Mouse (Mus musculus) embryonic facial prominence, embryonic 14.5 days (tissue): ENCODE measurements around the gene Arhgap19. TPM values are rescaled to one million over a fixed set of nuclear protein-coding genes. Genes with fewer than 3 reads are reported as not detected.

Experiments used
- ATAC-seq: fragments of 200-750 bp; cut with Nextera tagmentation; 2 replicates; pipeline ENCODE4 v1.8.0; 2017; ENCODE audit warnings: low read depth, moderate number of reproducible peaks, moderate TSS enrichment
- DNase-seq: peaks from one replicate; pipeline ENCODE4 v3.0.0-alpha.2; 2015; ENCODE audit warnings: low spot score
- H3K27ac ChIP-seq: fragments of 300-500 bp; sonication (generic); replicated peaks from 2 replicates; pipeline ENCODE4 v1.5.1; 2014; ENCODE audit warnings: low read depth, mild to moderate bottlenecking, low read length, moderate library complexity
- H3K27me3 ChIP-seq: fragments of 300-500 bp; sonication (generic); replicated peaks from 2 replicates; pipeline ENCODE4 v1.6.1; 2014; ENCODE audit warnings: low read length; ENCODE audit not compliant: control insufficient read depth, insufficient read depth
- H3K36me3 ChIP-seq: fragments of 300-500 bp; sonication (generic); 2 replicates; pipeline ENCODE4 v1.6.1; 2014; ENCODE audit warnings: low read length, mixed read lengths; ENCODE audit not compliant: control insufficient read depth, insufficient read depth
- H3K4me1 ChIP-seq: fragments of 300-500 bp; sonication (generic); 2 replicates; pipeline ENCODE4 v1.6.1; 2014; ENCODE audit warnings: antibody characterized with exemption, low read length; ENCODE audit not compliant: control insufficient read depth, insufficient read depth
- H3K4me2 ChIP-seq: fragments of 300-500 bp; sonication (generic); 2 replicates; pipeline ENCODE4 v1.6.1; 2014; ENCODE audit warnings: low read depth, mild to moderate bottlenecking, low read length, moderate library complexity, mixed read lengths
- H3K4me3 ChIP-seq: fragments of 300-500 bp; sonication (generic); 2 replicates; pipeline ENCODE4 v1.5.1; 2014; ENCODE audit warnings: low read depth, mild to moderate bottlenecking, low read length
- H3K9ac ChIP-seq: fragments of 300-500 bp; sonication (generic); 2 replicates; pipeline ENCODE4 v1.6.1; 2014; ENCODE audit warnings: low read depth, mild to moderate bottlenecking, low read length, moderate library complexity, mixed read lengths
- H3K9me3 ChIP-seq: fragments of 300-500 bp; sonication (generic); 2 replicates; pipeline ENCODE4 v1.6.1; 2016; ENCODE audit warnings: low read length; ENCODE audit not compliant: control insufficient read depth
- WGBS: fragments of 180-500 bp; shearing (Covaris S2); extraction: QIAGEN DNeasy Blood & Tissue Kit; methylation state at CpG from one replicate; pipeline ENCODE4 v1.1.7; 2014; 5-methylcytosine and 5-hydroxymethylcytosine counted together
- polyA plus RNA-seq: library from polyadenylated mRNA; unstranded; fragments of >200 nt; fragmentation: Nextera tagmentation; extraction: Ambion mirVana; gene quantifications from 2 replicates; pipeline ENCODE4 v1.2.1, GENCODE M21; 2014

Gene Arhgap19
- polyA plus RNA-seq, 1 experiment from 2014 or later: 17.5 TPM

DNA sequence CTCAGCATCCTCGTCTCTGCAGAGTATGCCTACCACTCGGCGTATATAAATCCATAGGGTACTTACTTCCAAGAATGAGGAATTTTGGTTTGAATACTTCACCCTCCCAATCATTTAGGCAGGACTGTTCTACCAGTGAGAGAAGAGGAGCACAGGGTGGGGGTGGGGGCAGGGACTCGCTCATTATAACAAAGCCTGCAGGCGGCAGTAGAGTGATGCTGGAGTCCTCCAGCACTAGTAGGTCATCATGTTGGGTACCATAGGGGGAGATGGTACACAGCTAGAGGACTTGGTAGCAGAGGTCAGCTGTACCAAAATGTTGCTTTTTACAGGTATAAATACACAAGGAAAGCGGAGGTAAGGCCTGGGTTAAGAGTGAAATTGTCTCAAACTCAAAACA lies 42.5 kb upstream of the Arhgap19 start:
- ATAC-seq: no peak
- 86% methylated on average over 6 of the region's 6 CpGs for WGBS
- H3K4me2 ChIP-seq: no peak overlapping the region

GRCm38 (mm10) chr19:41842706-41843105 lies 40.9 kb upstream of the Arhgap19 start:
- no peaks in the 10 kb centered on the region for H3K36me3 ChIP-seq
- DNase-seq: no peak
- H3K4me1 ChIP-seq: peaks cover 12% of the 10 kb centered on the region
- 80% methylated on average over 4 of the region's 4 CpGs for WGBS
- no peak overlapping the region for H3K4me3 ChIP-seq
- no peak for ATAC-seq
- no peak overlapping the region for H3K4me2 ChIP-seq
- no peak overlapping the region for H3K9ac ChIP-seq
- no peaks in the 10 kb centered on the region for H3K9me3 ChIP-seq
- H3K27ac ChIP-seq: no peak overlapping the region
- H3K27me3 ChIP-seq: 0 out of 2 replicates have a peak, but pooled peaks cover 4% of the 10 kb centered on the region

More for the DNA sequence above, 42.5 kb upstream of the Arhgap19 start:
- Histone ChIP-seq H3K9ac (no peak overlapping the region), H3K4me1 (peaks cover 12% of the 10 kb centered on the region), H3K36me3 (no peaks in the 10 kb centered on the region), H3K9me3 (no peaks in the 10 kb centered on the region), H3K27ac (no peak overlapping the region), H3K27me3 (0 out of 2 replicates have a peak, but pooled peaks cover 4% of the 10 kb centered on the region), H3K4me3 (no peak overlapping the region)
- DNase-seq: no peak

DNA sequence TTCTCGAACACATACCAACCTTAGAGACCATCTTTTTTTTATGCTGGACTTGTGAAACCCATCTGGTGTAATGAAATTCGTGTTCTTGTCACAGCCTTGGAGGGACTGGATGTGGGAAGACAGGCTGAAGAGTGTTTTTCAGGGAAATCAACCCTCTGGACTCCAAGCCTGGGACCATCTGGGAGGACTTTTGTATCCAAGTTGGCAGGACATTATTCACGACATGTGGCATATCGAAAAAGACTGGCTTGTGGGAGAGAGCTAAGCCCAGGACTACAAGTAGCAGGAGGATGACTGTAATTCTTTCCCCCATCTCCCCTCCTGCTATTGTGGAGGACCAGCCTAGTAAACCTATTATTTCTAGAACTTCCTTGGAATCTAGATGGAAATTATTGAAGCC lies 40.3 kb upstream of the Arhgap19 start:
- DNase-seq (no peak), ATAC-seq (no peak)
- Histone ChIP-seq H3K4me1 (peaks cover 12% of the 10 kb centered on the region), H3K4me2 (no peak overlapping the region), H3K27me3 (0 out of 2 replicates have a peak, but pooled peaks cover 4% of the 10 kb centered on the region), H3K4me3 (no peak overlapping the region), H3K36me3 (no peaks in the 10 kb centered on the region), H3K27ac (no peak overlapping the region), H3K9me3 (no peaks in the 10 kb centered on the region), H3K9ac (no peak overlapping the region)
- 81% methylated on average over 4 of the region's 4 CpGs for WGBS

DNA sequence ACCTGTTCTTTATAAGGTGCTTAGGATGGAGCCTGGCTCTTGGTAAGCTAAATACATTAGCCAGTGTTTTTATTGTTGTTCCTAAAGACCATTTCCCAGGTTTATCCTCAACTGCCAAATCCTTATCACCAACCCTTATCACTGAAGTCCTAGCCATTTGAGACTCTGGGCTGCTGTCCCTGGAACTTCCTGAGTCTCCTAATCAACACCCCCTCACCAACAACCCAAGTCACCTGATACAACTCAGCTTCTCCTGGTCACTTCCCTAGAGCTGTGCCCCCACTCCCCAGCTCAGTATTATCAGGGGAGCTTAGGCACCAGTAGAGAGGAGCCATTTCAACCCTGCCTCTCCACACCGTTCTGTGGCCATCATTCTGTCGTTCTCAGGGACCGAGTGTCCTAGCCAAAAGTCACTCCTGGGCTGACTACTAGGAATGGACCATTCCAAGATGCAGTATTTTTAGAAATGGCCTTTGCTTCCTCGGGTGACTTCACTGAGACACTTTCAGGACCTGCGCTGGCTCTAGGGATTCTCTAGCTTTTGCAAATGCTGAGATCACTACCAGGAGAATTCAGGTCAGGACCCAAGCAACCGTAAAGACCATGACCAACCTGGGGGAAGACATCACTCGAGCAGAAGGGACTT lies 39.4 kb upstream of the Arhgap19 start:
- no peak for ATAC-seq

DNA sequence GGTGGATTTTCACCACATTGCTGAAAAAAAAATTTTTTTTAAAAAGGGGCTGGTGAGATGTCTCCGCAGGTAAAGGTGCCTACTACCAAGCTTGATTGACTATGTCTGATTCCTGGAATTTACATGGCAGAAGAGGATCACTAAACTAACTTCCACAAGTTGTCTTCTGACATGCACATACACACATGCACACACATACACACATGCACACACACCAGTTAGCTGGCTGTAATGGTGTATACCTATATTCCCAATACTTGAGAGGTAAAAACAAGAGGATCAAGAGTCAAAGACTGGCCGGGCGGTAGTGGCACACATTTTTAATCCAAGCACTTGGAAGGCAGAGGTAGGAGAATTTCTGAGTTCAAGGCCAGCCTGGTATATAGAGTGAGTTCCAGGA lies 37.8 kb upstream of the Arhgap19 start:
- Histone ChIP-seq H3K36me3 (no peaks in the 10 kb centered on the region), H3K4me2 (no peak overlapping the region), H3K27ac (no peak overlapping the region), H3K9me3 (no peaks in the 10 kb centered on the region), H3K27me3 (no peaks in the 10 kb centered on the region), H3K4me3 (no peak overlapping the region), H3K4me1 (no peaks in the 10 kb centered on the region), H3K9ac (no peak overlapping the region)
- 89% methylated on average over 3 of the region's 3 CpGs for WGBS
- DNase-seq: no peak
- ATAC-seq: no peak

More for the DNA sequence above, 39.4 kb upstream of the Arhgap19 start:
- WGBS: 74% methylated on average over 7 of the region's 7 CpGs
- DNase-seq: no peak
- Histone ChIP-seq H3K36me3 (no peaks in the 10 kb centered on the region), H3K4me1 (peaks cover 4% of the 10 kb centered on the region; the same call in 1 of the 2 replicates), H3K4me2 (no peak overlapping the region), H3K4me3 (no peak overlapping the region), H3K27me3 (no peaks in the 10 kb centered on the region), H3K9me3 (no peaks in the 10 kb centered on the region), H3K9ac (no peak overlapping the region), H3K27ac (no peak overlapping the region)

GRCm38 (mm10) chr19:41838808-41839207 lies 37.0 kb upstream of the Arhgap19 start:
- H3K27me3 ChIP-seq: no peaks in the 10 kb centered on the region
- H3K4me1 ChIP-seq: no peaks in the 10 kb centered on the region
- DNase-seq (no peak), ATAC-seq (no peak)
- H3K4me2 ChIP-seq: no peak overlapping the region
- no peak overlapping the region for H3K4me3 ChIP-seq
- no peak overlapping the region for H3K9ac ChIP-seq
- WGBS: 71% methylated on average over 6 of the region's 6 CpGs
- H3K36me3 ChIP-seq: no peaks in the 10 kb centered on the region
- H3K9me3 ChIP-seq: no peaks in the 10 kb centered on the region
- no peak overlapping the region for H3K27ac ChIP-seq

GRCm38 (mm10) chr19:41837917-41838261 lies 36.0 kb upstream of the Arhgap19 start:
- no peak for DNase-seq
- 59% methylated on average over 4 of the region's 4 CpGs for WGBS

DNA sequence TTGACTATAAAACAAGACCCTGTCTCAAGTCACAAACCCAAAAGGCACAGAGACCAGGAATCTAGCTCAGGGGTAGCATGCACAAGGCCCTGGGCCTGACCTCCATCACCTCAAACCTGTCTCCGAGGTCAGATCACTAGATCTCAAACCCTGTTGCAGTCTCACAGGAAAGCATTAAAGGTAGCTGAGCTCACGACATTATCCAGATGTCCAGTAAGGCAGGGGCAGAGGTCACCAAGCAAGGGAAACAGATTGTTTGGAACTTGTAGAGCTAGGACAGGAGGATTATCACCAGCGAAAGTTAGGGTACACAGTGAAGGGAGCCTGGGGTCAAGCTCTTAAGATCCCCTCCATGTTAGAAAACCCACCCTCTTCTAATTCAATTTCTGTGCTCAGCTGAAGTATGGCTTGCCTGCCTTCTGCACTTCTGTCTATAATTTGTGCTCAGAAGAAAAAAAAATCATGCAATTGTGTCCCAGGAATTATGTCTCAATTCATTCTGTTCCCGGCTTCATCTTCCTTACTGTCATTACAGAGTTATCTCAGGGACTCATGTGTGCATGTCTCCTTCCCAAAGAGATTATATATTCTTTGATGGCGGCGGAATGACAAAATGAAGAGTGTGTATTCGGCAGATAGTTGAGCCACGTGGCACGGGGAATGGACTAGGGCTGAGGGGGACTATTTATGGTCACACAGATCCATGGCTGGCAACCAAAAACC lies 35.5 kb upstream of the Arhgap19 start:
- no peak overlapping the region for H3K27ac ChIP-seq
- DNase-seq (no peak), ATAC-seq (no peak)
- WGBS: 67% methylated on average over 9 of the region's 9 CpGs
- H3K36me3 ChIP-seq: no peaks in the 10 kb centered on the region
- H3K9me3 ChIP-seq: no peaks in the 10 kb centered on the region
- H3K4me2 ChIP-seq: no peak overlapping the region
- no peak overlapping the region for H3K9ac ChIP-seq
- no peak overlapping the region for H3K4me3 ChIP-seq
- H3K4me1 ChIP-seq: no peaks in the 10 kb centered on the region
- H3K27me3 ChIP-seq: 0 out of 2 replicates have a peak, but pooled peaks cover 6% of the 10 kb centered on the region

More at GRCm38 (mm10) chr19:41837917-41838261, 36.0 kb upstream of the Arhgap19 start:
- Histone ChIP-seq H3K27me3 (0 out of 2 replicates have a peak, but pooled peaks cover under 1% of the 10 kb centered on the region), H3K27ac (no peak overlapping the region), H3K4me2 (no peak overlapping the region), H3K9ac (no peak overlapping the region), H3K9me3 (no peaks in the 10 kb centered on the region), H3K4me1 (no peaks in the 10 kb centered on the region), H3K4me3 (no peak overlapping the region), H3K36me3 (no peaks in the 10 kb centered on the region)
- no peak for ATAC-seq
